Mouse (Mus musculus): Measurements from ENCODE around the gene Zbtb38.

DNA sequence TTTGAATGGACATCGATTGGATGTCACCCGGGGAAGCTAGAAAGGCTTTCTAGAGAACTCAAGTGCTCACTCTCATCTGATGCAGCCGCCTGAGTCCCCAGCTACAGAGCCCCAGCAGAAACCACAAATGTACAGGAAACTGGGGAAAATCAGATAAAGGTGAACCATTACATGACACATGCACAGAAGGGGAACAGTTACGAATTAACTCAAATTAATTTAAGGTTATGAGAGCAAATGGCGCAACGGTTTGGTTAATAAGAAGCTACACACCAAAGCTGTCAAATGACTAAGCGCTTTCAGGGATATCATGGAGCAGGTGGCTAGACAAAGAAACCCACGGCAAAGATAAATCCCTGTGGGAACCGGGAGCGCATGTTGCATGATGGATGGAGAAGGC lies 35.2 kb upstream of the Zbtb38 start:
- TF ChIP-seq CTCF (IDR thresholded peaks at IDR 0.05; ENCODE audit: low read depth, low read length): no peak
- TF ChIP-seq POLR2A (IDR thresholded peaks at IDR 0.05; ENCODE audit: extremely low read depth, insufficient read depth, low read length): no peak

All from liver, adult 2 months (tissue).